Comparison of ENCODE assay signal across 8 mouse cellular contexts in genomic region chr4:43631956-43632920, GRCm38 (mm10). TPM values are rescaled to one million over a fixed set of nuclear protein-coding genes. Genes with fewer than 3 reads are reported as not detected.
DNase-seq lines count a peak whose midpoint lies in the region; ATAC-seq and TF ChIP-seq lines count a peak whose summit lies in the region.

No protein-coding gene starts in this region.

- H3K4me2 ChIP-seq in heart, embryonic 16.5 days (ENCODE audit: low read depth, low read length): peak overlapping the region; percentile 71

- H3K27ac ChIP-seq in heart, embryonic 16.5 days (ENCODE audit: low read length): no peak overlapping the region; the same call in 1 of the 2 replicates
- peak overlapping the region; percentile 90 for H3K27ac ChIP-seq in limb, embryonic 10.5 days
- no peak overlapping the region for H3K27ac ChIP-seq in olfactory bulb, adult 2 months (ENCODE audit: insufficient read depth, low read depth, low read length)

- DNase-seq in embryo, embryonic 11 days: peak; percentile 15
- DNase-seq in embryo, embryonic 10 days (ENCODE audit: low spot score): no peak
- DNase-seq in urinary bladder, adult 2 months (ENCODE audit: low spot score): peak; percentile 30
- DNase-seq in urinary bladder, postnatal 36 days (ENCODE audit: low spot score in 2 of 2): no peak
- DNase-seq in limb, embryonic 10.5 days (ENCODE audit: low spot score): no peak
- DNase-seq in urinary bladder, adult 18-20 months (ENCODE audit: low spot score in 2 of 2): no peak

- H3K36me3 ChIP-seq in heart, embryonic 16.5 days (ENCODE audit: control insufficient read depth, insufficient read depth): no peaks in the 10 kb centered on the region
- no peaks in the 10 kb centered on the region for H3K36me3 ChIP-seq in limb, embryonic 10.5 days

- H3K27me3 ChIP-seq in heart, embryonic 16.5 days (ENCODE audit: control insufficient read depth, insufficient read depth, low read length): no peaks in the 10 kb centered on the region
- H3K27me3 ChIP-seq in limb, embryonic 10.5 days (ENCODE audit: low read depth, poor library complexity, severe bottlenecking): peaks cover 28% of the 10 kb centered on the region

- 0 out of 2 replicates have a peak, but pooled peaks have one; percentile 14 for TF ChIP-seq POLR2A in olfactory bulb, adult 2 months (IDR thresholded peaks at IDR 0.05; ENCODE audit: insufficient read depth, low read depth, low read length)

- H3K9me3 ChIP-seq in heart, embryonic 16.5 days (replicated peaks; ENCODE audit: control insufficient read depth, low read length): no peaks in the 10 kb centered on the region
- no peaks in the 10 kb centered on the region for H3K9me3 ChIP-seq in limb, embryonic 10.5 days (replicated peaks)

- H3K9ac ChIP-seq in heart, embryonic 16.5 days (ENCODE audit: low read length): peak overlapping the region; percentile 92

- H3K4me1 ChIP-seq in heart, embryonic 16.5 days (ENCODE audit: control insufficient read depth, insufficient read depth, low read length): peaks cover 23% of the 10 kb centered on the region
- H3K4me1 ChIP-seq in limb, embryonic 10.5 days: peaks cover 32% of the 10 kb centered on the region
- peaks cover 25% of the 10 kb centered on the region for H3K4me1 ChIP-seq in olfactory bulb, adult 2 months (ENCODE audit: control insufficient read depth, insufficient read depth, low read length)

- WGBS in heart, embryonic 16.5 days: 51% methylated on average over 42 of the region's 42 CpGs
- WGBS in limb, embryonic 10.5 days: 42% methylated on average over 42 of the region's 42 CpGs
- WGBS in olfactory bulb, adult 2 months: 59% methylated on average over 42 of the region's 42 CpGs

- peak overlapping the region; percentile 70 for H3K4me3 ChIP-seq in heart, embryonic 16.5 days (ENCODE audit: low read length)
- H3K4me3 ChIP-seq in limb, embryonic 10.5 days: peak overlapping the region; percentile 78
- peak overlapping the region; percentile 79 for H3K4me3 ChIP-seq in olfactory bulb, adult 2 months (ENCODE audit: insufficient read depth, low read depth, low read length)

- no peak for TF ChIP-seq CTCF in olfactory bulb, adult 2 months (IDR thresholded peaks at IDR 0.05; ENCODE audit: insufficient read depth, low read depth, low read length)

- ATAC-seq in heart, embryonic 16.5 days (replicated peaks; ENCODE audit: extremely low read depth, insufficient read depth, low FRiP score): peak; percentile 41

RNA-seq across cellular contexts. Expression of gene Npr2, which starts 0.5 kb away (rescaled TPM):
- 54.7 and 69.7 TPM in 2 replicates for polyA plus RNA-seq in urinary bladder, adult 2 months (2012; rRNA removed)
- 9.1 and 9.7 TPM in 2 replicates for polyA plus RNA-seq in heart, embryonic 16.5 days (2015; fragmentation: Nextera tagmentation; extraction: Ambion mirVana)
- 2.8 and 4.8 TPM in 2 replicates for polyA plus RNA-seq in limb, embryonic 10.5 days (2016; fragmentation: Nextera tagmentation; extraction: Ambion mirVana)
- not detected in 2 replicates for polyA plus RNA-seq in olfactory bulb, adult 2 months (2012; ENCODE audit: insufficient read depth, insufficient read length, low replicate concordance, missing spikeins)

RNA-seq across cellular contexts. Expression of gene Spag8, which starts 21.2 kb away (rescaled TPM):
- polyA plus RNA-seq in urinary bladder, adult 2 months (2012; rRNA removed): 1.0 and 1.3 TPM in 2 replicates
- 1.2 and 1.3 TPM in 2 replicates for polyA plus RNA-seq in heart, embryonic 16.5 days (2015; fragmentation: Nextera tagmentation; extraction: Ambion mirVana)
- polyA plus RNA-seq in limb, embryonic 10.5 days (2016; fragmentation: Nextera tagmentation; extraction: Ambion mirVana): 1.0 and 1.2 TPM in 2 replicates
- not detected in 2 replicates for polyA plus RNA-seq in olfactory bulb, adult 2 months (2012; ENCODE audit: insufficient read depth, insufficient read length, low replicate concordance, missing spikeins)

RNA-seq across cellular contexts. Expression of gene Hint2, which starts 24.0 kb away (rescaled TPM):
- polyA plus RNA-seq in urinary bladder, adult 2 months (2012; rRNA removed): 107 and 112 TPM in 2 replicates
- 172 and 185 TPM in 2 replicates for polyA plus RNA-seq in heart, embryonic 16.5 days (2015; fragmentation: Nextera tagmentation; extraction: Ambion mirVana)
- 61.9 and 66.4 TPM in 2 replicates for polyA plus RNA-seq in limb, embryonic 10.5 days (2016; fragmentation: Nextera tagmentation; extraction: Ambion mirVana)
- polyA plus RNA-seq in olfactory bulb, adult 2 months (2012; ENCODE audit: insufficient read depth, insufficient read length, low replicate concordance, missing spikeins): not detected in 2 replicates

RNA-seq across cellular contexts. Expression of gene Tmem8b, which starts 36.5 kb away (rescaled TPM):
- polyA plus RNA-seq in urinary bladder, adult 2 months (2012; rRNA removed): 8.3 and 12.6 TPM in 2 replicates
- polyA plus RNA-seq in heart, embryonic 16.5 days (2015; fragmentation: Nextera tagmentation; extraction: Ambion mirVana): 3.6 and 3.9 TPM in 2 replicates
- 2.2 and 3.4 TPM in 2 replicates for polyA plus RNA-seq in limb, embryonic 10.5 days (2016; fragmentation: Nextera tagmentation; extraction: Ambion mirVana)
- not detected in 2 replicates for polyA plus RNA-seq in olfactory bulb, adult 2 months (2012; ENCODE audit: insufficient read depth, insufficient read length, low replicate concordance, missing spikeins)

RNA-seq across cellular contexts. Expression of gene Fam221b, which starts 36.7 kb away (rescaled TPM):
- 0.41 and 0.51 TPM in 2 replicates for polyA plus RNA-seq in urinary bladder, adult 2 months (2012; rRNA removed)
- 1.6 and 2.9 TPM in 2 replicates for polyA plus RNA-seq in heart, embryonic 16.5 days (2015; fragmentation: Nextera tagmentation; extraction: Ambion mirVana)
- polyA plus RNA-seq in limb, embryonic 10.5 days (2016; fragmentation: Nextera tagmentation; extraction: Ambion mirVana): 1.6 and 1.7 TPM in 2 replicates
- polyA plus RNA-seq in olfactory bulb, adult 2 months (2012; ENCODE audit: insufficient read depth, insufficient read length, low replicate concordance, missing spikeins): not detected in 2 replicates

Comparison
In these comparisons a context has a peak if more than half of its experiments do, and no peak if none do; other contexts are left out.
1. DNase-seq: peak in embryo, embryonic 11 days (single experiment) and urinary bladder, adult 2 months (single experiment); none in embryo, embryonic 10 days (single experiment), urinary bladder, postnatal 36 days (0 of 2), limb, embryonic 10.5 days (single experiment) and urinary bladder, adult 18-20 months (0 of 2).
2. RNA of gene Hint2, which starts 24.0 kb away (polyA plus RNA-seq): 172 to 185 TPM in heart, embryonic 16.5 days, 107 to 112 TPM in urinary bladder, adult 2 months and 61.9 to 66.4 TPM in limb, embryonic 10.5 days; not detected in olfactory bulb, adult 2 months; every median in the first group is over 10 times any median in the second.
3. Peak in every context shown above with its lines, with median percentiles within 50 percentile points of each other: H3K4me3 ChIP-seq.